Mouse (Mus musculus) kidney, postnatal 0 days (tissue): ENCODE results near the gene Spata2. TPM values are rescaled to one million over a fixed set of nuclear protein-coding genes. Genes with fewer than 3 reads are reported as not detected.
A peak's percentile ranks its signal among the peaks of the same experiment; 100 is the strongest.

Experiments used
- ATAC-seq: fragments of 200-750 bp; cut with Nextera tagmentation; replicated peaks from 2 replicates; pipeline ENCODE4 v1.8.0; 2017; ENCODE audit warnings: low read depth, moderate number of reproducible peaks, moderate TSS enrichment, moderate library complexity; ENCODE audit not compliant: low FRiP score
- DNase-seq: peaks from one replicate; pipeline ENCODE4 v3.0.0-alpha.2; 2016; ENCODE audit warnings: low spot score
- H3K27ac ChIP-seq: fragments of 300-500 bp; sonication (generic); 2 replicates; pipeline ENCODE4 v1.5.1; 2014; ENCODE audit warnings: mild to moderate bottlenecking
- H3K27me3 ChIP-seq: fragments of 300-500 bp; sonication (generic); 2 replicates; pipeline ENCODE4 v1.6.1; 2014; ENCODE audit warnings: low read length, mixed read lengths; ENCODE audit not compliant: insufficient read depth
- H3K36me3 ChIP-seq: fragments of 300-500 bp; sonication (generic); 2 replicates; pipeline ENCODE4 v1.6.1; 2014; ENCODE audit warnings: low read length, mixed read lengths; ENCODE audit not compliant: insufficient read depth
- H3K4me1 ChIP-seq: fragments of 300-500 bp; sonication (generic); replicated peaks from 2 replicates; pipeline ENCODE4 v1.6.1; 2014; ENCODE audit warnings: antibody characterized with exemption, low read length, mixed read lengths; ENCODE audit not compliant: insufficient read depth
- H3K4me2 ChIP-seq: fragments of 300-500 bp; sonication (generic); 2 replicates; pipeline ENCODE4 v1.6.1; 2014; ENCODE audit warnings: mild to moderate bottlenecking, low read length, moderate library complexity, mixed read lengths
- H3K4me3 ChIP-seq: fragments of 300-500 bp; sonication (generic); replicated peaks from 2 replicates; pipeline ENCODE4 v1.5.1; 2014; ENCODE audit warnings: low read depth, low read length
- H3K9ac ChIP-seq: fragments of 300-500 bp; sonication (generic); 2 replicates; pipeline ENCODE4 v1.6.1; 2014; ENCODE audit warnings: low read depth, low read length
- H3K9me3 ChIP-seq: fragments of 300-500 bp; sonication (generic); replicated peaks from 2 replicates; pipeline ENCODE4 v1.6.1; 2016; ENCODE audit warnings: low read length, inconsistent platforms, mixed read lengths
- CTCF ChIP-seq: IDR thresholded peaks from 2 replicates; pipeline ENCODE4 v1.5.1; 2016; ENCODE audit warnings: antibody characterized with exemption, low read depth, mild to moderate bottlenecking, moderate library complexity
- whole genome bisulfite sequencing: fragments of 180-500 bp; shearing (Covaris S2); extraction: QIAGEN DNeasy Blood & Tissue Kit; methylation state at CpG from one replicate; pipeline ENCODE4 v1.1.7; 2014; 5-methylcytosine and 5-hydroxymethylcytosine counted together
- polyA plus RNA-seq: library from polyadenylated mRNA; unstranded; fragments of >200 nt; fragmentation: Nextera tagmentation; extraction: Ambion mirVana; gene quantifications from 2 replicates; pipeline ENCODE4 v1.2.1, GENCODE M21; 2015

Spata2 gene
- polyA plus RNA-seq, 1 experiment from 2014 or later: 14.3 TPM

DNA sequence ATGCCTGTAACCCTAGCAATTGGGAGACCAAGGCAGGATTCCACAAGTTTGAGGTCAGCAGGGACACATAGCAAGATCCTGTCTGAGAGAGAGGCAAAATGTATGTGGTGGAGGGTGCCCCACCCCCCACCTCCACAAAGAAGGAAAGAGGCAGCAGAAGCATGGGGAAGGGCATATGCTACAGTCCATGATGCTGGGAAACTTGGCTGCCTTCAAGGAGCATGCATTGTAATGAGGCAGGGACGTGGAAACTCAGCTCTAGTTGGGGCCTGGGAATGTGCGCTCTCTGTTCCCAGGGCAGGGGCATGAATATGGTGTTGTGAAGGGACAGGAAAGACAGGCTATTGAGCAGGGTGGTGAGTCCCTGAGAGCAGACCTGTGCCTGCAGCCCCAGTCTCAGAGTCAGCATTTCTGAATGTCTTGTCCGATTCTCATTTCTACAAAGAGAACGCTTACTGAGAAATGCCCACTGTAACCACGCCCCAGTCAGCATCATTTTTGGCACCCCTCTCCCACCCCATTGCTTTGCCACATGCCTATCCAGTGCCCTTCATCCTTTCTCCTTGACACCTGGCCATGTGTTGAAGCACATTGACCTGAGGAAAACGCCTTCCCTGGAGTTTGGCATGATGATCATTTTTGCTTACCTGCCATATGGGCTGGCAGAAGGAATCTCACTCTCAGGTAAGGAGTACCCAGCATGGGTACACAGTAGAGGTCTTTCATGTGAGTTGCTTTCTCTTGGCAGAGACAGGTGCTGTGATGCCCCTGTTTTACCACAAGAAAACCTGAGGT is 33.4 kb downstream of the Spata2 start:
- Histone ChIP-seq H3K4me1 (no peaks in the 10 kb centered on the region), H3K27ac (no peak overlapping the region), H3K9ac (no peak overlapping the region), H3K27me3 (no peaks in the 10 kb centered on the region), H3K4me2 (no peak overlapping the region), H3K9me3 (no peaks in the 10 kb centered on the region), H3K4me3 (no peak overlapping the region), H3K36me3 (peaks cover 32% of the 10 kb centered on the region)
- no peak for DNase-seq
- ATAC-seq: no peak
- 95% methylated on average over 6 of the region's 6 CpGs for WGBS
- no peak for TF ChIP-seq CTCF

DNA sequence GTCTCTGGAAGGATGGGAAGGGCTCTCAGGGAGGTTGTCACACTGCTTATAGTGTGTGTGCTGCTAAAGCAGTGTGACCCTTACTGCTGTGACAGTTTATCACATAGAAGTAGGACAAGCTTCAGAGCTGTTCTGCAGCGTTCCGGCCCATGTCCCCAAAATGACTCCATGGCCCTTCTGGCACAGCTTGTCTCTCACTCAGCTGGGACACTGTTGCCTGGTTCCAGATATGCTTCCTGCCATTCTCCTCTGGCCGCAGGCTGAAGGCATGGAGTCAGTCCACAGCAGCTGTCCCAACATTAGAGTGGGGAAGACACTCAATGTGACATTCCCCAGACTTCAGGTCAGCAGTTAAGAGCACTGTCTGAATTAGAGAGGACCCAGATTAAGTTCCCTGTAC is 34.1 kb downstream of the Spata2 start:
- no peak overlapping the region for H3K4me3 ChIP-seq
- TF ChIP-seq CTCF: no peak
- no peaks in the 10 kb centered on the region for H3K27me3 ChIP-seq
- ATAC-seq: no peak
- WGBS: 91% methylated on average over 3 of the region's 3 CpGs
- H3K4me2 ChIP-seq: no peak overlapping the region
- H3K9me3 ChIP-seq: no peaks in the 10 kb centered on the region
- H3K4me1 ChIP-seq: no peaks in the 10 kb centered on the region
- no peak overlapping the region for H3K27ac ChIP-seq
- DNase-seq: no peak
- no peak overlapping the region for H3K9ac ChIP-seq
- H3K36me3 ChIP-seq: peaks cover 38% of the 10 kb centered on the region

DNA sequence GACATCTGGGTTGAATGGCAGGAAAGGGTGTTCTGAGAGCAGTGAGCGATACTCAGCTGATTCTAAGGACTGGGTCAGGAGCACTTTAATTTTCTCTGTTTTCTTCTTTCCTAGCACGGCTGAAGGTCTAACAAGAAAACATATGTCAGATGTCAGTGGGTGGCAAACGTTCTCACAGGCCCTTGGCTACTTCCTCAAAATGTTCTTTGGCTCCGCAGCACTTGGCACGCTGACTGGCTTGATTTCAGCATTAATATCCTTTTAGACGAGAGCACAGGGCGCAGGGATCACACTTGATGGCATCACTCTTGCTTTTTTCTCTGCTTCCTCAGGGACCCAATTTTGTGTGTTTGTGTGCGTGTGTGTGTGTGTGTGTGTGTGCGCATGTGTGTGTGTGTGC is 35.5 kb downstream of the Spata2 start:
- Histone ChIP-seq H3K27ac (no peak overlapping the region), H3K27me3 (no peaks in the 10 kb centered on the region), H3K4me3 (no peak overlapping the region), H3K9me3 (no peaks in the 10 kb centered on the region), H3K4me2 (no peak overlapping the region), H3K9ac (no peak overlapping the region), H3K4me1 (no peaks in the 10 kb centered on the region), H3K36me3 (peaks cover 39% of the 10 kb centered on the region)
- WGBS: 92% methylated on average over 9 of the region's 9 CpGs
- ATAC-seq (no peak), DNase-seq (no peak)
- no peak for TF ChIP-seq CTCF

DNA sequence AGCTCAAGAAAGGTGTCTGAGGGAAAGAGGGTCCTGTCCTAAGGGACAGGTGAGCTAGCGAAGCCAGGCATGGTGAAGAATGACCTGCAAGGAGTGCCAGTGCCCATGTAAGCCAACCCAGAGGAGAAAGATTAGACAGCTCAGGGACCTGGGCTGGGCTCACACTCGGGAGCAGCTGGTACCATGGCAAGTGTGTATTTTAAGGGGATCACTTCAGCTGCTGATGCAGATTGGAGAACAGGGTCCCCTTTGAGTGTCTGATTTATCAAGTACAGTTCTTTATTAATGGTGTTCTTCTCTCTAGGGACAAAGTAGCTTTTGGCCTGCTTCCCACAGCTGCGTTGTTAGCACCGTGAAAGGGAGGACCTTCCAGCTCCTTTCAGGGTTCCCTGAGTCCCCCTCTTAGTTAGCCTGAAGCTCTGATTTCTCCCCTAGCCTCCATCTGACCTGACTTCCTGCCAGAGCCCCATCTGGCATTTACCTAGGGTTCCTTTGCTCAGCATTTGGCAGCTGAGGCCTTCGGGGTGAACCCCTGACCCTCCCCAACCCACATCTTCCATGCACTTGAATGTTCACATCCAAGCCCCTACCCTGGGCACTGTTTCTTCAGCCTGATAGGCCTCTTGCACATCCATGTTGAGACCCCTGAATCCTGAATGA is 36.2 kb downstream of the Spata2 start:
- 88% methylated on average over 5 of the region's 5 CpGs for WGBS
- no peak for TF ChIP-seq CTCF
- no peak overlapping the region for H3K27ac ChIP-seq
- H3K9ac ChIP-seq: no peak overlapping the region
- H3K9me3 ChIP-seq: no peaks in the 10 kb centered on the region
- DNase-seq: no peak
- ATAC-seq: no peak
- no peak overlapping the region for H3K4me3 ChIP-seq
- H3K4me1 ChIP-seq: no peaks in the 10 kb centered on the region
- no peak overlapping the region for H3K4me2 ChIP-seq
- peaks cover 39% of the 10 kb centered on the region for H3K36me3 ChIP-seq
- H3K27me3 ChIP-seq: no peaks in the 10 kb centered on the region

DNA sequence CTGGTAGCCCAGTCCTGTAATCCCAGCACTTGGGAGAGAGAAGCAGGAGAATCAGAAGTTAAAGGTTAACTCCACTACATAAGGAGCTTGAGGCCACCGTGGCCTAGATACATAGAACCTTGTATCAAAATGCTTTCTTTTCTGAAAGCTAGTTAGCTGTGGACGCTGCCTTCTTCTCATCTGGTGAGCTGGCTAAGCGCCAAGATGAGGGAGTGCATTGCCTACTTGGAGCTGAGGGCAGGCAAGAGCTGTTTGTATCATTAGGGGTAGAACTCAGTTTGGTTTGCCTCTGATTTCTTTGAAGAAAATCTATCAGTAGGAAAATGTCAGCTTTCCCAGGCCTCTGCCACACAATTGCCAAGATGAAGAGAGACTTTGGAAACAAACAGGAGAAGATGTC is 38.9 kb downstream of the Spata2 start:
- Histone ChIP-seq H3K36me3 (peaks cover 37% of the 10 kb centered on the region), H3K27ac (no peak overlapping the region), H3K4me3 (no peak overlapping the region), H3K4me1 (no peaks in the 10 kb centered on the region), H3K9me3 (no peaks in the 10 kb centered on the region), H3K27me3 (no peaks in the 10 kb centered on the region), H3K4me2 (no peak overlapping the region), H3K9ac (no peak overlapping the region)
- DNase-seq (no peak), ATAC-seq (no peak)
- TF ChIP-seq CTCF: no peak
- WGBS: 64% methylated on average over 3 of the region's 3 CpGs

DNA sequence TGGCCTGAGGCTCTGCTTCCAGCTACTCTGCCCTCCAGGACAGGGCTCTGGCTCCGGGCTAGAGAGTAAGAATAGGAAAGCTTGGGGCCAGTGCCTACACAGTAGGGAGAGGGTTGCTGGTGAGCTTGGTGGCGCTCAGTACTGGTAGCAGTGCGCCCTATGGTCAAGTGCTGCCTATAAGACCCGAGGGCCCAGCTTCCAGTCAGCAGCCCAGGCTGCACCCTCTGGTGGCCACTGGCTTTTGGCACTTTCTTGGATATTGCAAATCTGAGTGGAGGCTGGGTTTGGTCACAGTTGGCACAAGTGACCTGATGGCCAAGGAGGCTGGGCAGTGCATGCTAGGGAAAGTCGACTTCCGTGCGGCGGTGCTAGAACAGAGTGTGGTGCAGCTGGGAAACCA is 42.0 kb downstream of the Spata2 start:
- ATAC-seq: no peak
- Histone ChIP-seq H3K27ac (no peak overlapping the region), H3K9ac (no peak overlapping the region), H3K4me2 (no peak overlapping the region), H3K9me3 (no peaks in the 10 kb centered on the region), H3K4me3 (no peak overlapping the region), H3K36me3 (peaks cover 32% of the 10 kb centered on the region), H3K27me3 (no peaks in the 10 kb centered on the region), H3K4me1 (peaks cover 6% of the 10 kb centered on the region; the same call in 1 of the 2 replicates)
- DNase-seq: no peak
- peak; percentile 53 for TF ChIP-seq CTCF
- 86% methylated on average over 8 of the region's 8 CpGs for WGBS
